Mouse (Mus musculus) monocyte, adult 2 months (primary cell): ENCODE results near the gene Trio.

ENCODE experiments used
- DNase-seq, 2 experiments: peaks; one replicate each; pipeline ENCODE4 v3.0.0; 2022; ENCODE audit warnings: low spot score in 2 of 2, low read depth in 1 of 2

The Trio gene

DNA sequence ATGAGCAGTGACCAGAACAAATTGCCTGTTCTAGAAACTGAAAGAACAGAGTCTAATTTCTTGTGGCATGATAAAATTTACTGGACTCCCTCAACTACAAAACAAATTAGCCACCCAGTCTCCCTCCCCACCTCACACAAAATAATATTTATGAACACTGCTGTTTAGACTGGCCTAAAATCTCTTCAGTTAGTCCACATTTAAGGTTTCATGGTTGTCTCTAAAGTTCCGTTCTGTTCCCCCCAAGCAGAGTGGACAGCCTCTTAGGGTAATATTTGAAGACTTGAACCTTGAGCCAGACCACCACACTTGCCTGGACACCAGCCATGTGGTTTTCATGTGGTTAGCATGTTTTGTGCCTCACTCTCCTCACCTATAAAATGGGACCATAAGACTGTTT is 342.4 kb downstream of the Trio start:
- DNase-seq = no peak

DNA sequence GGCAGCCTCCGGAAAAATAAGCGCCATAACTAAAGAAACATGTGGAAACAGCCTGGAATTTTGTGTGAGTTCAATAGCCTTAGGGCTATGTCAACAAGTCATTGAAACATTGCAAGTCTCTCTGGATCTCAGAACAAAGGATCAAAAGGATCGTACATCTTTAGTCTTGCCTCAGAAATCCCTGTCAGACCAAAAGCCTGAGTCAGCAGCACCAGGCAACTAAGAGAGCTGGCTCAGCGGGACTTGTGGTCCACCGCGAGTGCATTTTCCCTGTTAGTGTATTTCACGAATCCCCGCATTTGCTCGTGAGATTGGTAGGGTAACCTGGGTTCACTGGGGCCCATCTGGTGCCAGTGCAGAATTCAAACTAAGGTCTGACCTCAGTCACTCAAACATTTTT is 343.0 kb downstream of the Trio start:
- no peak for DNase-seq

DNA sequence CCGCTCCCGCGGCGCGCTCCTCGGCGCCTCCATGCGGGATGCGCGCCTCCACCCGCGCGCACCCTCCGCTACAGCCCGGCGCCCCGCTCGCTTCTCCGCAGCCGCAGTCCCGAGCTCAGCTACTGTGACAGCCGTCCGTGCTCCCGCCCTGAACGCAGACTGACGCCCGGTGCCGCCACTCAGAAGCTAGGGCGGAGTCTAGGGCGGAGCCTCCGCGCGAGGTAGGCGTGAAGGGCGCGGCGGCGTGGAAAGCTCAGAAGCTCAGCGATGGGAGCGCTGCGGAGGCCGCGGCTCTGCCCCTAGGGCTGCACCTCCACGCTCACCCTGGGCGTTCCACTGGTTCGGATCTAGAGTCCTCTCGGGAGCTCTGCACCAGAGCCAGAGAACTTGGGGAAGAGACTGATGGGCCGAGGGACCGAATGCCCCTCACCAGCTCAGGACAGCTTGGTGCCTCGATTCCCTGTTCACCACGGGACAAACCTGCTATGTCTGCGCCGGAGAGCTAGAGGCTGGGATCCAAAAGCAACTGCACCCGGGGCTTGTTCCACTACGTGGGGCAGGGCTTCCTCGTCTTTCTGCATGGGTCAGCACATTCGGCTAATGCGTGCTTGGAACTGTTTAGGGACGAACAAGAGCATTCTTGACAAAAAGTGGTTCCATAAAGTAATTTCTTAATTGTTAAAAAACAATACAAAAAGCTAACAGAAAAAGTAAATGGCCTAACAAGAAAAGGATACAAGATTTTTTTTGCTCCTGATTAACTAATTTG is 344.0 kb downstream of the Trio start, which contains the start of gene Otulinl:
Gene Otulinl, minus strand, starts transcription at position 161 of the 769 bp plus-strand sequence.
- peak; percentile 83 to 95 for DNase-seq

DNA sequence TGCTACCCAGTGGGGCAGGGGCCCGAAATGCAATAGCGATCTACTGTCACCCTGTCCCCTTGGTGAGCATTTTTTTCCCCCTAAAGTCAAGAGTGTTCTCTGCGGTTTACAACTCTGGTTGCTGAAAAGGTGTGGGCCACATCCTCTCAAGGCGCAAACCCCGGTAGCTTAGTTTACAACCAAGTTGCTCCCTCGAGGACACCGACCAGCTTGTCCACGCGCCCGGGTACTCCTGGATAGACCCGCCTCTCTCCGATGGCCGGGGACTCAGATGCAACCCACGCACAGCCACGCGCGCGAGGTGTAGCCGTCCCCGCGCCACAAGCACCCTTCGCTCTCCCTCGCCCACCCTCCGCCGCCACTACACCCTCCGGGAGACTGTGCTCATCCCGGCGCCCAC is 344.7 kb downstream of the Trio start:
- DNase-seq = peak in 1 of 2 experiments; percentile 19
